Mouse (Mus musculus) kidney, adult 2 months (tissue): ENCODE results near the gene Slc7a9.

Experiments
- CTCF ChIP-seq: fragments of 200-500 bp; conservative IDR thresholded peaks from 2 replicates; pipeline ENCODE4 v1.5.1; 2011; ENCODE audit warnings: low read depth, mild to moderate bottlenecking, control low read depth, low read length, moderate library complexity, mixed read lengths; ENCODE audit not compliant: insufficient read depth, insufficient read length
- POLR2A ChIP-seq: fragments of 200-500 bp; IDR thresholded peaks from one replicate; pipeline ENCODE4 v1.6.1; 2011; ENCODE audit warnings: low read depth, low read length, control low read depth

DNA sequence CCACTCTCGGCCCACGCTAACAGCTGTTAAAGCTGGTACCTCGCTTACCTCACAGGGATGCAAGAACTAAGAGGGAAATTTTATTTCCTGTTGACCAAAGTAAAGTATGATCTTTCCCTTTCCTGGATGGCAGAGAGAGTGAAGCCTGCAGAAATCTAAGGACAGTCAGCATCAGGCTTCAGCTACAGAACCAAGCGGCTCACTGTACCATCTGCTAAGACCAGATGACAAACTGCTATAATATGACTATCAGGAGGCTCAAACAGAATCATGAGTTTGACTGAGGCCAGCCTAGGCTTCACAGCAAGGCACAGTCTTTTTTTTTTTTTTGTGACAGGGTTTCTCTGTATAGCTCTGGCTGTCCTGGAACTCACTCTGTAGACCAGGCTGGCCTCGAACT, 16.4 kb downstream of the Slc7a9 start:
- no peak for TF ChIP-seq POLR2A
- no peak for TF ChIP-seq CTCF
